Mouse (Mus musculus): ENCODE data around the gene 4931422A03Rik. TPM values are rescaled to one million over a fixed set of nuclear protein-coding genes. Genes with fewer than 3 reads are reported as not detected.

4931422A03Rik gene
- polyA plus RNA-seq, 1 experiment from 2014 or later, result 2.0 TPM

- WGBS, result 80% methylated on average over 7 of the region's 7 CpGs
- Histone ChIP-seq H3K9me3 (no peaks in the 10 kb centered on the region), H3K27me3 (ENCODE audit: insufficient read depth, poor library complexity, severe bottlenecking) (peaks cover 43% of the 10 kb centered on the region), H3K36me3 (no peaks in the 10 kb centered on the region), H3K4me3 (no peak overlapping the region), H3K4me1 (replicated peaks) (peaks cover 16% of the 10 kb centered on the region), H3K27ac (no peak overlapping the region)
- DNase-seq (ENCODE audit: low spot score), result no peak
Measured at GRCm38 (mm10) chr2:103975904-103976303, 52.3 kb downstream of the 4931422A03Rik start.

DNA sequence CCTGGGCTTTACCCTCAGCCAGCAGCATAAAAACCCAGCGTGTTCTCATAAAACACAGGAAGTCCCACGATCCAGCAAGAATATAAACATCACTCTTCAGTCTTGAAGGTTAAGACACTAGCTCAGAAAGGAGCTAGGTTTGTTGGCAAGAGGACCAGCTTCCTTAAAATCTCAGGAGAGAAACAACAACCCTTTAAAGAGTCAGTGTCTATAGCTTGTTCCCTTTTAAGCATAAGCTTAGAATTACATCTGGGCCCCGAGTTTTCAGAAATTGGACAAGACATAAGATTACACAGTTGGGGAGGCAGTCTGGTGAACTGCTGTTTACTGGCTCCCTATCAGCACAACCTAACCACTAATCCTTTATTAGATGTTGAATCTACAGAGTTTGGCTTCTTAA, 56.3 kb downstream of the 4931422A03Rik start:
- Histone ChIP-seq H3K27me3 (ENCODE audit: insufficient read depth, poor library complexity, severe bottlenecking) (peaks cover 75% of the 10 kb centered on the region), H3K27ac (no peak overlapping the region), H3K4me3 (peak overlapping the region; percentile 75), H3K4me1 (replicated peaks) (peaks cover 21% of the 10 kb centered on the region), H3K9me3 (no peaks in the 10 kb centered on the region), H3K36me3 (no peaks in the 10 kb centered on the region)
- 34% methylated on average over 3 of the region's 3 CpGs for WGBS
- DNase-seq (ENCODE audit: low spot score), result no peak

DNA sequence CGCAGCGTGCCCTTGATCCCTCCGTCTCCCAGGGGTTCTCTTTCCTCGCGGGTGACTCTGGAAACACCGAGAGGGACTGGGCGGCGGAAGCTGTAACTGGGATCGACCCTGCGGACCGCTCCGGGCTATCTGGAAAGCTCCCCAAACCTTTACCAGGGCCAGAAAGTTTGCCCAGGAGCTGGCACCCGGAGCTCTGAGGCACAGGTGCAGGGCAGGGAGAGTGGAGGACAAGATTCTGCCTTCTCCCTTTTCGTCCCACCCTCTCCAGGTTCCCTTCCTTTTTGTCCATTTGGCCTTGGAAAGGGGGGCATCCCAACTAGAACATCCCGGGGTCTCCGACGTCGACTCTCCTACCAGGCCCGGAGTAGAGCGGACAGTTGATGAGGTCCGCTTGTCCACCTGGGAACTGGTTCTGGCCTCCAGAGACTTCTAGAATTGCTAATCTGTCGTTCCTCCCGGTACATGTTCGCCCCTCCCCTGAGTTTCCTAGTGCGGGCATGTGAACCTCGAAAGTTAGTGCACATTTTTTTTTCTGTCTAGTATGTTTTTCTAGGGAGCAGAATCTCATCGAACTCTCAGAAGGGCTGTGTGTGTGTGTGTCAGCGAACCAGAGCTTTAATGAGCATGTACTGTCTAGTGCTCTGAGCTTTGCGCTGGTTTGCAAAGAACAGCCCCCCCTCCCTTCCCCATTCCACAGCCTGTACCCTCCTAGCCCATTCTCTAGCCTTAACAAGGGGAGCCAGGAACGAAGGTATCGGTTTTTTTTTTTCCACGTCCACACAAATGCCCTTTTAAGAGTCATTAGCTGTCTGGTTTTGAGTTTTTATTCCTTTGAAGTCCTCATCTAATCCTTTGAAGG, 57.1 kb downstream of the 4931422A03Rik start:
- no peaks in the 10 kb centered on the region for H3K36me3 ChIP-seq
- peaks cover 80% of the 10 kb centered on the region for H3K27me3 ChIP-seq (ENCODE audit: insufficient read depth, poor library complexity, severe bottlenecking)
- H3K4me3 ChIP-seq, result peak overlapping the region; percentile 75
- H3K4me1 ChIP-seq (replicated peaks), result peaks cover 21% of the 10 kb centered on the region
- H3K9me3 ChIP-seq, result no peaks in the 10 kb centered on the region
- H3K27ac ChIP-seq, result peak overlapping the region; percentile 88
- DNase-seq (ENCODE audit: low spot score), result peak; percentile 34
- 2% methylated on average over 32 of the region's 32 CpGs for WGBS

DNA sequence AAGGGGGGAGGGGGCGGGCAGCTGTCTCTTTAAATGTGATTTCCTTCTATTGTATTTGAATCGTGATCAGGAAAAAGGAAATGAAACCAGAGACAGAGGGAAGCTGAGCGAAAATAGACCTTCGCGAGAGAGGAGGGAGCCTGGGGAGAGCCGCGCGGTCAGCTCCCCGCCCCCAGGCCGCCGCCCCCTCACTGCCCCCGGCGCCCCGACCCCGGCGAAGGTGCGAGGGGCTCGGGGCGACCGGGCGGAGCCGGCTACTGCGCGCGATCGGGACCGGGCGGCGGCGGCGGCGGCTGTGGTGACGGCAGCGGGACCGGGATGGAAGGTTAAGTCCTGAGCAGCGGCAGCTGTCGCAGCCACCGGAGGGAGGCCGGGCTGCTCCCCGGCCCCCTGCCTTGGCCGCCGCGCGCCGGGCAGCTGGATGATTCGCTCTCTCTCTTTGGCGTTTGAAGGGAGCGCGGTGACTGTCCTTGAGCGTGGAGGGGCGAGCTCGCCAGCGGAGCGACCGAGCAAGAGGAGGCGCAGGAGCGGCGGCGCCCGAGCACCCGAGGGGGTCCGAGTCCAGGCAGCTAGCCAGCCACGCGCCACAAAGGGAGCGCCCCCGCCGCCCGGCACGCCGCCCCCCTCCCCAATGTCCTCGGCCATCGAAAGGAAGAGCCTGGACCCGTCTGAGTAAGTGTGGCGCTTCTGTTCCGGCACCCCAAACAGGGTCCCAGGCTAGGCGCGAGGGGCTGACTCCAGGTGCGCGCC, 57.9 kb downstream of the 4931422A03Rik start:
- H3K36me3 ChIP-seq, result no peaks in the 10 kb centered on the region
- peak overlapping the region; percentile 88 for H3K27ac ChIP-seq
- DNase-seq (ENCODE audit: low spot score), result peak; percentile 66
- H3K4me3 ChIP-seq, result peak overlapping the region; percentile 75
- H3K4me1 ChIP-seq (replicated peaks), result peaks cover 21% of the 10 kb centered on the region
- H3K9me3 ChIP-seq, result no peaks in the 10 kb centered on the region
- H3K27me3 ChIP-seq (ENCODE audit: insufficient read depth, poor library complexity, severe bottlenecking), result peaks cover 75% of the 10 kb centered on the region
- whole genome bisulfite sequencing, result 1% methylated on average over 79 of the region's 79 CpGs

DNA sequence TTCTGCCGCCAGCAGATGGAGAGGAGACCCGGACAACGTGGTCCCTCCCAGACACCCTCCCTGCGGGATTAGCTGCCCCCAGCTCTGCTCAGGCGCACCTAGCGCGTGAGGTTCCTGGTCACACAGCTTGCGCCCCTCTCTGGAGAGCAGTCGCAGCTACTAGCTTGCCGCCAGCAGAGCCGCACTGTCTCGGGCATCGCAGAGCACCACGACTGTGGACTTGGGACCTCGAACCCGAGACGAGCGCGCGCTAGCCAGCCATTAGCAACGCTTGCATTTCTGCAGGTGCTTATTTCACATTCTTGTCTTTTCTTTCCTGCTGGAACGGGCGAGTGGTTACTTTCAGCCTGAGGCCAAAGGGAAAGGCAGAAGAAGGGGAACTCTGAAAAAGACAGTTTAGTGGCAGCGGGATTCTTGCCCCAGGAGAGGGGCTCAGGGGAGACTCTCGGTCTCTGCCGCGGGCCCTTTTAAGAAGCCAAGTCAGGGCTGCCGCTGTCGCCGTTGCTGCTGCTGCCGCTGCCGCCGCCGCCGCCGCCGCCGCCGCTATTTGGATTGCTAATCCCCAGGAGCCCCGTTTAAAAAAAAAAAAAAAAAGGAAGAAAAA, 58.6 kb downstream of the 4931422A03Rik start:
- under 1% methylated on average over 40 of the region's 40 CpGs for WGBS
- peaks cover 21% of the 10 kb centered on the region for H3K4me1 ChIP-seq (replicated peaks)
- H3K4me3 ChIP-seq, result peak overlapping the region; percentile 75
- H3K27me3 ChIP-seq (ENCODE audit: insufficient read depth, poor library complexity, severe bottlenecking), result peaks cover 72% of the 10 kb centered on the region
- H3K36me3 ChIP-seq, result no peaks in the 10 kb centered on the region
- DNase-seq (ENCODE audit: low spot score), result peak; percentile 80
- no peaks in the 10 kb centered on the region for H3K9me3 ChIP-seq
- H3K27ac ChIP-seq, result peak overlapping the region; percentile 88

DNA sequence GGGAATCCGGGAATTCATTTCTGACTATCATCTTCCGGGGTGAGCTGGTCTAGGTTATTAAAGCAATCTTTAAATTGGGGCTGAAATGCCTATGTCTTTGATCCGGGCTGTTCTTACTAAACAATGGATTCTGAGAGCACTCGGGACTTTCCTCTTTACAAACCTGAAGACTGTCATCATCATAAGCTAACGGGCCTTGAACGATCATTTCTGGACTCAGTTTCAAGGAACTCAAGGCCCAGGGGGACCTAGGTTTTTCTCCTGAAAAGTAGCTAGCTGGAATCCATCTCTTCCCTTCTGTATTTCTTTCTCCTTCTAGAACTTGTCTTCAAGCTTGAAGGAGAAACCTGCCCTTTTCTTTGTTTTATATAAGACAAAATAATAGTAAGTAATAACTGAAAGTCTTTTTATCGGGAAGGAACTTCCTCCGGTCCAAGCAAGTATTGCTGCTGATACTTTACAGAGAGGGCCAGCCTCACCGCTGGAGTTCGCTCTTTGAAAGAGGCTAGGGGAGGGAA, 59.2 kb downstream of the 4931422A03Rik start:
- Histone ChIP-seq H3K36me3 (no peaks in the 10 kb centered on the region), H3K27me3 (ENCODE audit: insufficient read depth, poor library complexity, severe bottlenecking) (peaks cover 71% of the 10 kb centered on the region), H3K27ac (peak overlapping the region; percentile 88), H3K4me3 (peak overlapping the region; percentile 75), H3K4me1 (replicated peaks) (peaks cover 21% of the 10 kb centered on the region), H3K9me3 (no peaks in the 10 kb centered on the region)
- no peak for DNase-seq (ENCODE audit: low spot score)
- 23% methylated on average over 10 of the region's 10 CpGs for WGBS

GRCm38 (mm10) chr2:103968186-103968585, 60.0 kb downstream of the 4931422A03Rik start:
- Histone ChIP-seq H3K27me3 (ENCODE audit: insufficient read depth, poor library complexity, severe bottlenecking) (peaks cover 63% of the 10 kb centered on the region), H3K4me1 (replicated peaks) (peaks cover 21% of the 10 kb centered on the region), H3K9me3 (no peaks in the 10 kb centered on the region), H3K36me3 (no peaks in the 10 kb centered on the region), H3K27ac (no peak overlapping the region), H3K4me3 (no peak overlapping the region)
- 77% methylated on average over 4 of the region's 4 CpGs for WGBS
- DNase-seq (ENCODE audit: low spot score), result no peak

GRCm38 (mm10) chr2:103965391-103965790, 62.8 kb downstream of the 4931422A03Rik start:
- Histone ChIP-seq H3K4me1 (replicated peaks) (peaks cover 12% of the 10 kb centered on the region), H3K4me3 (no peak overlapping the region), H3K9me3 (no peaks in the 10 kb centered on the region), H3K36me3 (no peaks in the 10 kb centered on the region), H3K27me3 (ENCODE audit: insufficient read depth, poor library complexity, severe bottlenecking) (peaks cover 35% of the 10 kb centered on the region), H3K27ac (no peak overlapping the region)
- no peak for DNase-seq (ENCODE audit: low spot score)
- WGBS, result 90% methylated on average over 3 of the region's 3 CpGs

DNA sequence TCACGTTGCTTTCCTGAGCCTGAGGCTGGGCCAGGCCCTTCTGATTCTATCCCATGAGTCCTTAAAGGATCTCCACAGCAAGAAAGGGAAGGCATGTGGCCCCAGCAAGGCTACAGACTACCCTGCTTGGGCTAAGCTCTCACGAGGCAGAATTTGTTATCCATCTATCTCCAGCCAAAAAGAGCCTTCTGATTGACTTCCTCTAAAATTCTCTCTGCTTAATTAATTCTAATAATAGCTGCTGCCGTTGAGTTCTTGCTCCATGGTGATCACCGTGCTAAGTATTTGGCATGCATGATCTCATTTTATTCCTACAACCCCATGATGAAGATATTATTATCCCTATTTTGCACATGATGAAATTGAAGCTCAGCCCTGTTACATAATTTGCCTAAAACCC, 65.8 kb downstream of the 4931422A03Rik start:
- WGBS, result 87% methylated on average over 4 of the region's 4 CpGs

DNA sequence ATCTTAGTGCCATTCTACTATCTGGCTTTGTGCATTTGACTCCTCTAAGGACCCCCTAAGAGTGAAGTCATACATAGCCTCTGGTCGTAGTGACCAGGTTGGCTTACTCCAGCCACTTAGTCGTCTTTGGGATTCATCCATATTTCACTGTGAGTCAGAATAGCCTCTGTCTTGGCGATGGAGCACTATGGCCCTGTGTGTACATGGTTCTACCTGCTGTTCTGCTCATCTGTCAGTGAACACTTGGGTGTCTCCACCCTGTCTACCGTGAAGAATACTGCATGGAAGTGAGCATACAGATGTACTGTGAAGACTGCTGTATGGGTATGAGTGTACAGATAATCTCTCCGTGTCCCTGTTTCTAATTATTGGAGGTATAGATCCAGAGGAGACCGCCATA, 68.6 kb downstream of the 4931422A03Rik start:
- no peak overlapping the region for H3K4me3 ChIP-seq
- H3K36me3 ChIP-seq, result no peaks in the 10 kb centered on the region

More for the DNA sequence above, 65.8 kb downstream of the 4931422A03Rik start:
- Histone ChIP-seq H3K27me3 (ENCODE audit: insufficient read depth, poor library complexity, severe bottlenecking) (peaks cover 13% of the 10 kb centered on the region), H3K36me3 (no peaks in the 10 kb centered on the region), H3K4me3 (no peak overlapping the region), H3K9me3 (no peaks in the 10 kb centered on the region), H3K4me1 (replicated peaks) (no peaks in the 10 kb centered on the region), H3K27ac (no peak overlapping the region)
- DNase-seq (ENCODE audit: low spot score), result no peak

GRCm38 (mm10) chr2:103959066-103959465, 69.1 kb downstream of the 4931422A03Rik start:
- H3K27ac ChIP-seq, result no peak overlapping the region
- WGBS, result 91% methylated on average over 5 of the region's 5 CpGs
- no peaks in the 10 kb centered on the region; the same call in 1 of the 2 replicates for H3K27me3 ChIP-seq (ENCODE audit: insufficient read depth, poor library complexity, severe bottlenecking)
- no peak overlapping the region for H3K4me3 ChIP-seq
- H3K9me3 ChIP-seq, result no peaks in the 10 kb centered on the region
- H3K4me1 ChIP-seq (replicated peaks), result no peaks in the 10 kb centered on the region
- no peaks in the 10 kb centered on the region for H3K36me3 ChIP-seq
- no peak for DNase-seq (ENCODE audit: low spot score)

More for the DNA sequence above, 68.6 kb downstream of the 4931422A03Rik start:
- H3K9me3 ChIP-seq, result no peaks in the 10 kb centered on the region
- 91% methylated on average over 6 of the region's 6 CpGs for WGBS
- H3K4me1 ChIP-seq (replicated peaks), result no peaks in the 10 kb centered on the region
- DNase-seq (ENCODE audit: low spot score), result no peak
- H3K27me3 ChIP-seq (ENCODE audit: insufficient read depth, poor library complexity, severe bottlenecking), result no peaks in the 10 kb centered on the region; the same call in 1 of the 2 replicates
- no peak overlapping the region for H3K27ac ChIP-seq

GRCm38 (mm10) chr2:103958634-103959033, 69.5 kb downstream of the 4931422A03Rik start:
- WGBS, result 79% methylated on average over 3 of the region's 3 CpGs
- no peak overlapping the region for H3K27ac ChIP-seq
- H3K27me3 ChIP-seq (ENCODE audit: insufficient read depth, poor library complexity, severe bottlenecking), result no peaks in the 10 kb centered on the region; the same call in 1 of the 2 replicates
- H3K4me3 ChIP-seq, result no peak overlapping the region
- no peaks in the 10 kb centered on the region for H3K4me1 ChIP-seq (replicated peaks)
- no peak for DNase-seq (ENCODE audit: low spot score)
- no peaks in the 10 kb centered on the region for H3K36me3 ChIP-seq
- no peaks in the 10 kb centered on the region for H3K9me3 ChIP-seq
